Comparison of ENCODE assay signal across 20 mouse cellular contexts in the genomic region with DNA sequence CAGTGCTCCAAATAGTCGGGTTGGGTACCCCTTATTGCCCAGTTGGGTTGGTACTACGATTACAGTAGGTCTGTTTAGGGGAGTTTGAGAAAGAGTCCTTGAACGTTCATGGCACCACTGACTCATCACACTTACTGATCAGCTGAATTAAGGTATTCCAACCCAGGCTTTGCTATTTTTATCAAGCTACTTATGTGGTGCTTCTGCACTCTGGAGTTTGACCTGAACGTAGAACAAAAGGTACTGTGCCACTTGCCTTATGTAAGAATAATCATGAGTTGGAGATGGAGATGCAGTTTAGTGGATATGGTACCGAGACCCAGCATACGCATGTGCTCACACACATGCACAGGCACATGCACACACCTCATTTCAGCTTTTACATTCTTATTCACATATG. TPM values are rescaled to one million over a fixed set of nuclear protein-coding genes. Genes with fewer than 3 reads are reported as not detected.
"Had no signal": no experiment of that assay in that cellular context is flagged by ENCODE, and none has a peak within 500 bp of the region (broad histone marks: within the 10 kb centered on the region; RNA-seq: fewer than 3 reads in every experiment).

No protein-coding gene starts in this region.

- H3K27me3 ChIP-seq: limb, embryonic 13.5 days; liver, embryonic 15.5 days; neural tube, embryonic 12.5 days had no signal

- DNase-seq: left cerebral cortex, postnatal 4 days; lung, embryonic 14.5 days; lung, postnatal 10 days; lung, postnatal 4 days; midbrain, embryonic 14.5 days; thymus, postnatal 4 days had no signal

- H3K9ac ChIP-seq: limb, embryonic 13.5 days; liver, embryonic 15.5 days; lung, embryonic 14.5 days; neural tube, embryonic 12.5 days had no signal

- H3K27ac ChIP-seq: limb, embryonic 13.5 days; liver, embryonic 15.5 days; midbrain, embryonic 10.5 days; neural tube, embryonic 12.5 days had no signal

- H3K4me3 ChIP-seq: limb, embryonic 13.5 days; liver, embryonic 15.5 days; midbrain, embryonic 10.5 days; myocyte; neural tube, embryonic 12.5 days had no signal

- ATAC-seq: intestine, embryonic 16.5 days had no signal

- H3K36me3 ChIP-seq: liver, embryonic 15.5 days; neural tube, embryonic 12.5 days had no signal

- H3K4me2 ChIP-seq: limb, embryonic 13.5 days; liver, embryonic 11.5 days; liver, embryonic 15.5 days; lung, embryonic 14.5 days; neural tube, embryonic 12.5 days had no signal

- H3K9me3 ChIP-seq: limb, embryonic 13.5 days; liver, embryonic 15.5 days; midbrain, embryonic 10.5 days; neural tube, embryonic 12.5 days had no signal

RNA-seq across cellular contexts. Expression of gene Nepn, which starts 32.9 kb away (rescaled TPM):
- total RNA-seq: layer of hippocampus, adult 8-10 months; layer of hippocampus, postnatal 14 days; left cerebral cortex, adult 18-20 months; left cerebral cortex, postnatal 10 days; left cerebral cortex, postnatal 4 days; megakaryocyte, adult 5-6 weeks; neutrophil, adult 5-6 weeks had no signal
- polyA plus RNA-seq: large intestine, adult 2 months; liver, embryonic 15.5 days; lung, embryonic 14.5 days; midbrain, embryonic 10.5 days; midbrain, embryonic 14.5 days; neural tube, embryonic 12.5 days had no signal
